Mouse (Mus musculus): Measurements from ENCODE around the gene Cd5l.

GRCm38 (mm10) chr3:87399906-87400305 lies 42.2 kb downstream of the Cd5l start:
- TF ChIP-seq POLR2A (IDR thresholded peaks at IDR 0.05; ENCODE audit: borderline replicate concordance, insufficient read depth, low read length) = no peak
- no peak for TF ChIP-seq CTCF (IDR thresholded peaks at IDR 0.05; ENCODE audit: borderline replicate concordance, insufficient read depth, low read depth, low read length)

Measured in cerebellum, adult 2 months (tissue).